Mouse (Mus musculus): ENCODE measurements around the gene Polr2j.

Polr2j gene

GRCm38 (mm10) chr5:136115891-136116783 is at the start of gene Polr2j:
TSS of gene Polr2j (plus strand) at chr5:136116631.
- peak; percentile 98 for DNase-seq

- no peak for DNase-seq
These were observed 47.0 kb upstream of the Polr2j start for GRCm38 (mm10) chr5:136069411-136069810.

GRCm38 (mm10) chr5:136073051-136073450 is 43.4 kb upstream of the Polr2j start:
- no peak for DNase-seq

GRCm38 (mm10) chr5:136073526-136073925 is 42.9 kb upstream of the Polr2j start:
- no peak for DNase-seq

GRCm38 (mm10) chr5:136075076-136075475 is 41.4 kb upstream of the Polr2j start:
- DNase-seq: no peak

- DNase-seq: no peak
These were observed 40.1 kb upstream of the Polr2j start for GRCm38 (mm10) chr5:136076284-136076683.

- DNase-seq: no peak
These were observed 39.4 kb upstream of the Polr2j start for GRCm38 (mm10) chr5:136077001-136077550.

GRCm38 (mm10) chr5:136078136-136078535 is 38.3 kb upstream of the Polr2j start:
- DNase-seq: no peak

GRCm38 (mm10) chr5:136082345-136082744 is 34.1 kb upstream of the Polr2j start:
- no peak for DNase-seq

- DNase-seq: peak; percentile 92
These were observed 32.7 kb upstream of the Polr2j start, which contains the start of gene Rasa4 for GRCm38 (mm10) chr5:136083669-136084107. TSS of gene Rasa4 (plus strand) at chr5:136083916.

GRCm38 (mm10) chr5:136084144-136084881 is 32.1 kb upstream of the Polr2j start:
- DNase-seq: no peak

- DNase-seq: peak; percentile 54
These were observed 31.4 kb upstream of the Polr2j start for GRCm38 (mm10) chr5:136084891-136085651.

GRCm38 (mm10) chr5:136086290-136086689 is 30.1 kb upstream of the Polr2j start:
- no peak for DNase-seq

GRCm38 (mm10) chr5:136088821-136089575 is 27.4 kb upstream of the Polr2j start:
- no peak for DNase-seq

GRCm38 (mm10) chr5:136091927-136092326 is 24.5 kb upstream of the Polr2j start:
- DNase-seq: no peak

GRCm38 (mm10) chr5:136094249-136095010 is 22.0 kb upstream of the Polr2j start:
- no peak for DNase-seq

- no peak for DNase-seq
These were observed 21.3 kb upstream of the Polr2j start for GRCm38 (mm10) chr5:136095089-136095488.

GRCm38 (mm10) chr5:136098536-136098935 is 17.9 kb upstream of the Polr2j start:
- no peak for DNase-seq

- peak; percentile 69 for DNase-seq
These were observed 14.2 kb upstream of the Polr2j start for GRCm38 (mm10) chr5:136102099-136102820.

GRCm38 (mm10) chr5:136104511-136104910 is 11.9 kb upstream of the Polr2j start:
- DNase-seq: no peak
